Mouse (Mus musculus) embryonic facial prominence, embryonic 11.5 days (tissue): ENCODE data around the gene C730034F03Rik. TPM values are rescaled to one million over a fixed set of nuclear protein-coding genes. Genes with fewer than 3 reads are reported as not detected.

Source experiments
- ATAC-seq: fragments of 200-750 bp; cut with Nextera tagmentation; replicated peaks from 2 replicates; pipeline ENCODE4 v1.8.0; 2017; ENCODE audit warnings: low read depth; ENCODE audit not compliant: insufficient number of reproducible peaks, low FRiP score, low TSS enrichment
- DNase-seq: peaks from one replicate; pipeline ENCODE4 v3.0.0-alpha.2; 2015; ENCODE audit warnings: low spot score
- H3K27ac ChIP-seq: fragments of 300-500 bp; sonication (generic); replicated peaks from 2 replicates; pipeline ENCODE4 v1.5.1; 2014; ENCODE audit warnings: mild to moderate bottlenecking, low read depth, low read length, control low read depth
- H3K27me3 ChIP-seq: fragments of 300-500 bp; sonication (generic); 2 replicates; pipeline ENCODE4 v1.6.1; 2014; ENCODE audit warnings: mild to moderate bottlenecking, low read length, moderate library complexity, mixed read lengths; ENCODE audit not compliant: control insufficient read depth, insufficient read depth
- H3K36me3 ChIP-seq: fragments of 300-500 bp; sonication (generic); replicated peaks from 2 replicates; pipeline ENCODE4 v1.6.1; 2014; ENCODE audit warnings: low read depth, mild to moderate bottlenecking, low read length, moderate library complexity, mixed read lengths; ENCODE audit not compliant: control insufficient read depth, insufficient read depth
- H3K4me1 ChIP-seq: fragments of 300-500 bp; sonication (generic); 2 replicates; pipeline ENCODE4 v1.6.1; 2014; ENCODE audit warnings: low read length, mixed read lengths; ENCODE audit not compliant: control insufficient read depth, insufficient read depth
- H3K4me2 ChIP-seq: fragments of 300-500 bp; sonication (generic); 2 replicates; pipeline ENCODE4 v1.6.1; 2014; ENCODE audit warnings: low read depth, mild to moderate bottlenecking, control low read depth, low read length, moderate library complexity
- H3K4me3 ChIP-seq: fragments of 300-500 bp; sonication (generic); 2 replicates; pipeline ENCODE4 v1.5.1; 2014; ENCODE audit warnings: low read depth, low read length, control low read depth
- H3K9ac ChIP-seq: fragments of 300-500 bp; sonication (generic); replicated peaks from 2 replicates; pipeline ENCODE4 v1.6.1; 2014; ENCODE audit warnings: mild to moderate bottlenecking, control low read depth, low read length
- H3K9me3 ChIP-seq: fragments of 300-500 bp; sonication (generic); replicated peaks from 2 replicates; pipeline ENCODE4 v1.6.1; 2016; ENCODE audit warnings: mild to moderate bottlenecking, low read length, inconsistent platforms, mixed read lengths; ENCODE audit not compliant: control insufficient read depth
- WGBS: fragments of 180-500 bp; shearing (Covaris S2); extraction: QIAGEN DNeasy Blood & Tissue Kit; methylation state at CpG from one replicate; pipeline ENCODE4 v1.1.7; 2014; 5-methylcytosine and 5-hydroxymethylcytosine counted together
- polyA plus RNA-seq: library from polyadenylated mRNA; unstranded; fragments of >200 nt; fragmentation: Nextera tagmentation; extraction: Ambion mirVana; gene quantifications from 2 replicates; pipeline ENCODE4 v1.2.1, GENCODE M21; 2014

C730034F03Rik gene
- polyA plus RNA-seq, 1 experiment from 2014 or later = 0.63 TPM

DNA sequence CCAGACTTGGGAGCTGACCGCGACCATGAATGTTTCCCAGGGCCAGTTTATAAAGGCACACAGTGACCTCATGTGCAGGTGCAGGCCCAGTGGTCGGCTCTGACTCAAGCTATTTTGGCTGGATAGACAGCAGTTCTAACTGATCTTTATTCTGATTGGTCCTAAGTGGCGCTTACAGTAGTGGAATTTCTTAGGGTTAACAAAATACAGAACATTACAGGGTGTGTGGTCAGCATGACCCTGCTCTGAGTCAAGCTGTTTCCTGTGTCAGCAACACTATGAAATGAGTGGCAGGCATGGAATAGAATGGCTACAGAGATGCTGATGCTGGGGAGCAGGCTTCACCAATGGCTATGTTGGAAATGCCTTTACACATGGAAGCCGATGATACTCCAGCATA is 6.5 kb downstream of the C730034F03Rik start:
- ATAC-seq (no peak), DNase-seq (no peak)
- Histone ChIP-seq H3K27me3 (no peaks in the 10 kb centered on the region), H3K9me3 (no peaks in the 10 kb centered on the region), H3K4me2 (no peak overlapping the region), H3K36me3 (no peaks in the 10 kb centered on the region), H3K27ac (no peak overlapping the region), H3K4me1 (no peaks in the 10 kb centered on the region), H3K9ac (no peak overlapping the region), H3K4me3 (no peak overlapping the region)
- 87% methylated on average over 5 of the region's 5 CpGs for WGBS

DNA sequence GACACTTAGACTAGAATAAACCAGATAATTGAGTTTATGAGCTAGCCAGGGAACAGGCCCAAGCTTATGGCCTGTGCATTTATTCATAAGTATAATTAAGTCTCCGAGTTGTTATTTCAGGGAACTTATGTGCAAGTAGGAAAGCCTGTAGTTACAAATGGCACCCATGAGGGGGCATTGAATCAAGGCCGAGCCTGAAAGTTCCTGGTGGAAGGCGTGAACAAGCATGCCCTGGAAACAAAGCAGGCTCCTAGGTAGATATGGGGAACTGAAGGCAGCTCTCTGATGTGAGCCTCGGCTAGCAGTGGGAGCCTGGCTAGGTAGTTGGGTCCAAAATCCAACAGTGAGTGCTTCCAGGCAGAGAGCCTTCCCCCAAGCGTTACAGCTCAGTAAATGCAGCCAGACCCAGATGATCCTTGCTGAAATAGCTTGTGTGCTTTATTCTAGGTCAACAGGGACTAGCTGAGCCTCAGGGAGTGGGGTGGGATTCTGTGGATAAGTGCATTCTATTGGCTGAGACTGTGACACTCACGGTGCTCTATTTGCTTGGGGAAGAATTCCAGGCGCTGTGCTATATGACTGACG is 13.2 kb downstream of the C730034F03Rik start:
- no peak overlapping the region for H3K9ac ChIP-seq
- peak; percentile 28 for DNase-seq

DNA sequence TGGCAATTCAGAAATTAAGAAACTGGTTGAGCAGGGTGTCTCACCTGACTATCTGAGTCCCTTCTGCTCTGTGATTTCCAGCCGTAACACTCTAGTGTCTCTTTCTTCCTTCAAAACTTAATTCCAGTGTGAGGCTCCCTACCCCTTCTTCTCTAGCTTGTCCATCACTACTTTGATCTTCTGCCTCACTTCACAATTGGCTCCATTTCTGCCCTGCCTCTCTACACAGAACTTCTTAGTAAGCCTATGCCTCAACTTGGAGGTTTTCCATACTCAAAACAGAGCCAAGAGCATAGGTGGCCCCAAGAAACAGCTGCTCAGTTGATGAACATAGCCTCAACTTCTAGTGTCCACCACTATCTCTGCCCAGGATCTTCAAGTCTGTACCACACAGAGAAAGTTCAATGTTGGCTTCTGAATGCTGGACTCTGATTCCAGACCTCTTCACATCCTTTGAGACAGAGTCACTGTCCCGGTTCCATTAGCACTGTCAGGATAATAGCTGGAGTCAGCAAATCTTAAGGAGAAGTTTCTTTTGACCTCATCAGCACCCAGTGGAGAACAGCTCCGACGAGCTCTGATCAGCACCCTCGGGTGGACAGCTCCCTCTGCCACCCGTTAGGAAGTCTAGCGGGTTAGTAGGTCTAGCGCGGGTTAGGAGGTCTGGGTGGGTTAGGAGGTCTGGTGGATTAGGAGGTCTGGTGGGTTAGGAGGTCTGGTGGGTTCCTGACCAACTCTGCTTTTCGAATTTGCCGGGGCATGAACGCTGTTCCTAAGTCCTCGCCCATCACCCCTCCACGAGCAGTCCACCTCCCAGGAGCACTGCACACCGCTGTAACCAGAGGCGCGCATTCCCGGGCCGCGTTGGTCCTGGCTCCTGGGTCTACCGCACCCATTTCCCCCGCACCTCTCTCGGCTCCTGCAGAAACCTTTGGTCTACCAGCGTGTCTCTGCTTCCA is 23.8 kb downstream of the C730034F03Rik start:
- Histone ChIP-seq H3K9ac (no peak overlapping the region), H3K36me3 (no peaks in the 10 kb centered on the region; the same call in 1 of the 2 replicates), H3K4me3 (peak overlapping the region; percentile 49), H3K4me2 (peak overlapping the region; percentile 90), H3K27me3 (peaks cover 5% of the 10 kb centered on the region; the same call in 1 of the 2 replicates), H3K9me3 (no peaks in the 10 kb centered on the region), H3K4me1 (no peaks in the 10 kb centered on the region), H3K27ac (no peak overlapping the region)
- ATAC-seq (peak; percentile 61), DNase-seq (peak; percentile 88)
- 5% methylated on average over 24 of the region's 24 CpGs for WGBS

More for the DNA sequence above, 13.2 kb downstream of the C730034F03Rik start:
- 40% methylated on average over 8 of the region's 8 CpGs for WGBS
- Histone ChIP-seq H3K9me3 (no peaks in the 10 kb centered on the region), H3K27me3 (no peaks in the 10 kb centered on the region), H3K4me1 (no peaks in the 10 kb centered on the region), H3K4me2 (no peak overlapping the region), H3K4me3 (no peak overlapping the region), H3K27ac (no peak overlapping the region), H3K36me3 (no peaks in the 10 kb centered on the region)
- no peak for ATAC-seq

DNA sequence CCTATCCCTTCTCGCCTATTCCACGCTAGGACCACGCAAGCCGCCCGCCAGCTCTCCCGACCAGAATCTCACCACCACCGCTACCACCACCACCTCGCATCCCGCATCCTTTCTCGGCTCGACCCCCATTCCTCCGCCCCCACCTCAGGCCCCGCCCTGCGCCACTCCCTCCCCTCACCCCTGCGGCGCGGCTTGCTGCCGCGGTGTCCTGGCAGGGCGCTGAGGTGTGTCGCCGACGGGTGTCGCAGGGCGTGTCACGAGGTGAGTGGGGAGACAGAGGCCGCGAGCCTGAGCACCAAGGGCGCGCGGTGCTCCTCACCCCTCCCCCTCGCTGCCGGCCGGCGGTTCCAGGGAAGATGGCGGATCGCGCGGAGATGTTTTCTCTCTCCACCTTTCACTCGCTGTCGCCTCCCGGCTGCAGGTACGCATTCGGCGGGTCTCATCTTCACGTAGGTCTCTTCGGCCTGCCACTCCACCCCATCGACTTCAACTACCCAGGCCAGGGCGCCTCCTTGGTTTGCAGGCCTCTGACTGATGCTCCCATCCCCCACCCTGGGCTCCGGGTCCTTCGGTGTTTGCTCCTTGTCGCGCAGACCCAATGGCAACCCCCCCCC is 24.6 kb downstream of the C730034F03Rik start, which contains the start of gene Mapk8ip2:
Gene Mapk8ip2, plus strand, starts transcription at position 49 of the 614 bp plus-strand sequence.
- Histone ChIP-seq H3K4me2 (peak within 1 kb of the TSS; percentile 90), H3K27ac (no peak within 1 kb of the TSS), H3K36me3 (no peaks in the 10 kb centered on the region; the same call in 1 of the 2 replicates), H3K27me3 (peaks cover 5% of the 10 kb centered on the region; the same call in 1 of the 2 replicates), H3K4me1 (no peaks in the 10 kb centered on the region), H3K4me3 (peak within 1 kb of the TSS; percentile 49), H3K9ac (peak within 1 kb of the TSS; percentile 28), H3K9me3 (no peaks in the 10 kb centered on the region)
- ATAC-seq (peak; percentile 44), DNase-seq (peak; percentile 15)
- WGBS = under 1% methylated on average over 53 of the region's 53 CpGs

DNA sequence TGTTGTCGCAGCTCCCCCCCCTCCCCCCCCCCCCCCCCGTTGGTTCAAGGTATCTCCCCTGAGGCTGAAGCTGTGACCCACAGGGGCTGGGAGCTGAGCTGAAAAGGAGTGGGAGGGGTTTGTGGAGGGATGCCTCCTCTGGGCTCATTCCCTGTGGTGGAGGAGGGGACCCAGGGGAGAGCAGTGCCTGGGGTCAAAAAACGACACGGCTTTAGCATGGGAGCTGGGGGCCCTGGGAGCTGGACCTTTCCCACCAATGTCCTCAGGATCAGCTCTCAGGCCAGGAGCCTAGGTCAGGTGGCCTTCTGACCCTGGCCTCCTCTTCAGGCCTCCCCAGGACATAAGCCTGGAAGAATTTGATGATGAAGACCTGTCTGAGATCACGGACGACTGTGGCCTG is 25.5 kb downstream of the C730034F03Rik start:
- Histone ChIP-seq H3K4me3 (peak overlapping the region; percentile 49; the same call in 1 of the 2 replicates), H3K36me3 (no peaks in the 10 kb centered on the region; the same call in 1 of the 2 replicates), H3K9me3 (no peaks in the 10 kb centered on the region), H3K4me1 (no peaks in the 10 kb centered on the region), H3K27ac (no peak overlapping the region), H3K9ac (no peak overlapping the region; the same call in 1 of the 2 replicates), H3K4me2 (peak overlapping the region; percentile 90), H3K27me3 (peaks cover 5% of the 10 kb centered on the region; the same call in 1 of the 2 replicates)
- ATAC-seq (0 out of 2 replicates have a peak, but pooled peaks have one; percentile 41), DNase-seq (no peak)
- 12% methylated on average over 4 of the region's 6 CpGs for WGBS

DNA sequence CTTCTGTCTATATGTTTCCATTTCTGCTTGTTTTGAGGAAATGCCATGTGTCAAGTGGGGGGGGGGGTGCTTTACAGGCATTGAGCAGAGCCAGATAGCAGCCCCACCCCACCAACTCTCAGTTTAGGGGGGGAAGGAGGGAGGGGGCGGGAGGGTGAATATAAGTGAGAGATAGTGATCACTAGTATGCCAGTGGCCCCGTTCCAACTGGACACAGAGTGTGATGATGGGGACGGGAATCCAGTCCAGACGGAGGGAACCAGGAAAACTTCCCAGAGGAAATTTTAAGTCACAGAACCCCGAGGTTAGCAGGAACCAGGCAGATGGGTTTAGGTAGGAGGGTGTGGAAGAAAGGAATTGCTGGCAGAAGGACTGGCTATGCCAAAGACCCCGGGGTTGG is 26.3 kb downstream of the C730034F03Rik start:
- H3K4me2 ChIP-seq = no peak overlapping the region
- H3K4me1 ChIP-seq = no peaks in the 10 kb centered on the region
- peaks cover 5% of the 10 kb centered on the region; the same call in 1 of the 2 replicates for H3K27me3 ChIP-seq
- no peak overlapping the region for H3K9ac ChIP-seq
- H3K27ac ChIP-seq = no peak overlapping the region
- DNase-seq (no peak), ATAC-seq (no peak)
- WGBS = 65% methylated on average over 6 of the region's 6 CpGs
- H3K9me3 ChIP-seq = no peaks in the 10 kb centered on the region
- H3K36me3 ChIP-seq = no peaks in the 10 kb centered on the region; the same call in 1 of the 2 replicates
- H3K4me3 ChIP-seq = no peak overlapping the region

- 92% methylated on average over 15 of the region's 15 CpGs for WGBS
- H3K4me1 ChIP-seq = no peaks in the 10 kb centered on the region
- ATAC-seq = no peak
- H3K27ac ChIP-seq = no peak overlapping the region
- H3K27me3 ChIP-seq = peaks cover 3% of the 10 kb centered on the region; the same call in 1 of the 2 replicates
- no peak overlapping the region for H3K4me3 ChIP-seq
- no peaks in the 10 kb centered on the region; the same call in 1 of the 2 replicates for H3K36me3 ChIP-seq
- no peak overlapping the region for H3K9ac ChIP-seq
- H3K4me2 ChIP-seq = no peak overlapping the region
- DNase-seq = no peak
- no peaks in the 10 kb centered on the region for H3K9me3 ChIP-seq
These were observed 29.6 kb downstream of the C730034F03Rik start for GRCm38 (mm10) chr15:89458942-89459341.
